Mouse (Mus musculus): ENCODE results near the gene Unk. TPM values are rescaled to one million over a fixed set of nuclear protein-coding genes. Genes with fewer than 3 reads are reported as not detected.
"Not testable (repeated sequence)": the region's sequence is repeated elsewhere in the genome, so short reads cannot be mapped to it uniquely, and the experiment has no call there.

The Unk gene
- total RNA-seq, 2 experiments from 2014 or later = 20.7 to 21.7 TPM

GRCm38 (mm10) chr11:116078676-116079320, 48.7 kb downstream of the Unk start:
- intact Hi-C loops (cut with DNase I) = loop anchor here (2.0 kb wide), 1 partner anchor 16 kb away; no protein-coding TSS in a partner anchor

GRCm38 (mm10) chr11:116079511-116079910, 49.4 kb downstream of the Unk start:
- intact Hi-C loops (cut with DNase I) = loop anchor here (2.0 kb wide), 1 partner anchor 17 kb away; no protein-coding TSS in a partner anchor
- peak; percentile 71 to 93 for DNase-seq (ENCODE audit: low spot score in 2 of 2)

More at GRCm38 (mm10) chr11:116078676-116079320, 48.7 kb downstream of the Unk start:
- no peak for DNase-seq (ENCODE audit: low spot score in 2 of 2)

- DNase-seq (ENCODE audit: low spot score in 2 of 2) = no peak
- intact Hi-C loops (cut with DNase I) = no loop called here
Observed at GRCm38 (mm10) chr11:116081081-116081480, 51.0 kb downstream of the Unk start.

- intact Hi-C loops (cut with DNase I) = no loop called here
- no peak for DNase-seq (ENCODE audit: low spot score in 2 of 2)
Observed at GRCm38 (mm10) chr11:116083096-116083672, 53.1 kb downstream of the Unk start.

- intact Hi-C loops (cut with DNase I) = no loop called here
- DNase-seq (ENCODE audit: low spot score in 2 of 2) = no peak
Observed at GRCm38 (mm10) chr11:116084166-116084565, 54.0 kb downstream of the Unk start.

GRCm38 (mm10) chr11:116086258-116087193, 56.4 kb downstream of the Unk start, which contains the start of gene Wbp2:
Gene Wbp2 (minus strand): TSS chr11:116086995.
- DNase-seq (ENCODE audit: low spot score in 2 of 2) = peak; percentile 98 to 100
- intact Hi-C loops (cut with DNase I) = loop anchor here (1.0 to 2.0 kb wide), 2 partner anchors 44 to 56 kb away; partner anchors contain the start of gene Unk

GRCm38 (mm10) chr11:116087194-116088130, 57.3 kb downstream of the Unk start:
- intact Hi-C loops (cut with DNase I) = loop anchor here (1.0 to 2.0 kb wide), 2 partner anchors 43 to 57 kb away; partner anchors contain the start of gene Unk
- DNase-seq (ENCODE audit: low spot score in 2 of 2) = peak; percentile 86

- no peak for DNase-seq (ENCODE audit: low spot score in 2 of 2)
- intact Hi-C loops (cut with DNase I) = no loop called here
Observed at GRCm38 (mm10) chr11:116088188-116088587, 58.1 kb downstream of the Unk start.

- intact Hi-C loops (cut with DNase I) = no loop called here
- no peak for DNase-seq (ENCODE audit: low spot score in 2 of 2)
Observed at GRCm38 (mm10) chr11:116088741-116089394, 58.7 kb downstream of the Unk start.

- no peak for DNase-seq (ENCODE audit: low spot score in 2 of 2)
- intact Hi-C loops (cut with DNase I) = no loop called here
Observed at GRCm38 (mm10) chr11:116089545-116089944, 59.4 kb downstream of the Unk start.

- intact Hi-C loops (cut with DNase I) = no loop called here
- DNase-seq (ENCODE audit: low spot score in 2 of 2) = no peak
Observed at GRCm38 (mm10) chr11:116091591-116091990, 61.5 kb downstream of the Unk start.

GRCm38 (mm10) chr11:116092959-116093358, 62.8 kb downstream of the Unk start:
- DNase-seq (ENCODE audit: low spot score in 2 of 2); intact Hi-C loops (cut with DNase I): not testable (repeated sequence)

GRCm38 (mm10) chr11:116093771-116094565, 63.8 kb downstream of the Unk start:
- intact Hi-C loops (cut with DNase I) = no loop called here
- DNase-seq (ENCODE audit: low spot score in 2 of 2) = no peak

GRCm38 (mm10) chr11:116095573-116095972, 65.5 kb downstream of the Unk start:
- intact Hi-C loops (cut with DNase I) = no loop called here
- DNase-seq (ENCODE audit: low spot score in 2 of 2) = no peak

GRCm38 (mm10) chr11:116096213-116097108, 66.3 kb downstream of the Unk start:
- no peak for DNase-seq (ENCODE audit: low spot score in 2 of 2)
- intact Hi-C loops (cut with DNase I) = no loop called here

- intact Hi-C loops (cut with DNase I) = no loop called here
- DNase-seq (ENCODE audit: low spot score in 2 of 2) = no peak
Observed at GRCm38 (mm10) chr11:116098711-116099460, 68.8 kb downstream of the Unk start.

All from left cerebral cortex, postnatal 25 days (tissue).